Mouse (Mus musculus): ENCODE results near the gene Agps. TPM values are rescaled to one million over a fixed set of nuclear protein-coding genes. Genes with fewer than 3 reads are reported as not detected.

The Agps gene
- polyA plus RNA-seq, 1 experiment from 2014 or later = 14.2 TPM

- no peak overlapping the region for H3K9ac ChIP-seq (replicated peaks; ENCODE audit: low read depth)
- peak overlapping the region; percentile 79 for H3K27ac ChIP-seq (ENCODE audit: low read length)
- no peaks in the 10 kb centered on the region for H3K36me3 ChIP-seq (ENCODE audit: insufficient read depth, low read length)
- TF ChIP-seq CTCF (IDR thresholded peaks at IDR 0.05) = peak; percentile 44; the same call in 1 of the 2 replicates
- peak; percentile 65 for TF ChIP-seq EP300 (IDR thresholded peaks at IDR 0.05)
- DNase-seq (ENCODE audit: low spot score) = peak; percentile 74
- H3K9me3 ChIP-seq (ENCODE audit: low read length) = no peaks in the 10 kb centered on the region
- peak; percentile 82 for ATAC-seq
- 48% methylated on average over 15 of the region's 15 CpGs for WGBS
- no peaks in the 10 kb centered on the region for H3K27me3 ChIP-seq (replicated peaks; ENCODE audit: insufficient read depth, low read length)
- H3K4me3 ChIP-seq (ENCODE audit: low read depth, low read length) = no peak overlapping the region
- peak overlapping the region; percentile 32; the same call in 1 of the 2 replicates for H3K4me2 ChIP-seq (replicated peaks; ENCODE audit: low read depth, low read length)
- H3K4me1 ChIP-seq (ENCODE audit: insufficient read depth, low read depth, low read length) = peaks cover 8% of the 10 kb centered on the region
Measured at GRCm38 (mm10) chr2:75960366-75961330, 128.7 kb downstream of the Agps start.

GRCm38 (mm10) chr2:75963211-75963840 is 131.3 kb downstream of the Agps start:
- Histone ChIP-seq H3K4me2 (replicated peaks; ENCODE audit: low read depth, low read length) (no peak overlapping the region), H3K27me3 (replicated peaks; ENCODE audit: insufficient read depth, low read length) (no peaks in the 10 kb centered on the region), H3K4me1 (ENCODE audit: insufficient read depth, low read depth, low read length) (peaks cover 8% of the 10 kb centered on the region), H3K27ac (ENCODE audit: low read length) (no peak overlapping the region), H3K36me3 (ENCODE audit: insufficient read depth, low read length) (no peaks in the 10 kb centered on the region), H3K9ac (replicated peaks; ENCODE audit: low read depth) (no peak overlapping the region), H3K4me3 (ENCODE audit: low read depth, low read length) (no peak overlapping the region), H3K9me3 (ENCODE audit: low read length) (no peaks in the 10 kb centered on the region)
- ATAC-seq (no peak), DNase-seq (ENCODE audit: low spot score) (no peak)
- TF ChIP-seq EP300 (IDR thresholded peaks at IDR 0.05) = no peak
- TF ChIP-seq CTCF (IDR thresholded peaks at IDR 0.05) = no peak
- 72% methylated on average over 10 of the region's 10 CpGs for WGBS

- ATAC-seq (no peak), DNase-seq (ENCODE audit: low spot score) (no peak)
- H3K4me1 ChIP-seq (ENCODE audit: insufficient read depth, low read depth, low read length) = peaks cover 8% of the 10 kb centered on the region
- TF ChIP-seq EP300 (IDR thresholded peaks at IDR 0.05) = no peak
- TF ChIP-seq CTCF (IDR thresholded peaks at IDR 0.05) = no peak
- peak overlapping the region; percentile 47 for H3K4me2 ChIP-seq (replicated peaks; ENCODE audit: low read depth, low read length)
- H3K9ac ChIP-seq (replicated peaks; ENCODE audit: low read depth) = no peak overlapping the region
- WGBS = 50% methylated on average over 5 of the region's 5 CpGs
- no peaks in the 10 kb centered on the region for H3K36me3 ChIP-seq (ENCODE audit: insufficient read depth, low read length)
- H3K9me3 ChIP-seq (ENCODE audit: low read length) = no peaks in the 10 kb centered on the region
- no peak overlapping the region for H3K27ac ChIP-seq (ENCODE audit: low read length)
- H3K27me3 ChIP-seq (replicated peaks; ENCODE audit: insufficient read depth, low read length) = no peaks in the 10 kb centered on the region
- H3K4me3 ChIP-seq (ENCODE audit: low read depth, low read length) = no peak overlapping the region
Measured at GRCm38 (mm10) chr2:75964051-75964450, 132.1 kb downstream of the Agps start.

- no peak for TF ChIP-seq EP300 (IDR thresholded peaks at IDR 0.05)
- peak; percentile 76 for TF ChIP-seq CTCF (IDR thresholded peaks at IDR 0.05)
- WGBS = 8% methylated on average over 14 of the region's 14 CpGs
- Histone ChIP-seq H3K36me3 (ENCODE audit: insufficient read depth, low read length) (no peaks in the 10 kb centered on the region), H3K27ac (ENCODE audit: low read length) (peak overlapping the region; percentile 47; the same call in 1 of the 2 replicates), H3K9ac (replicated peaks; ENCODE audit: low read depth) (no peak overlapping the region), H3K4me1 (ENCODE audit: insufficient read depth, low read depth, low read length) (peaks cover 8% of the 10 kb centered on the region), H3K9me3 (ENCODE audit: low read length) (no peaks in the 10 kb centered on the region), H3K4me3 (ENCODE audit: low read depth, low read length) (peak overlapping the region; percentile 8; the same call in 1 of the 2 replicates), H3K4me2 (replicated peaks; ENCODE audit: low read depth, low read length) (peak overlapping the region; percentile 47), H3K27me3 (replicated peaks; ENCODE audit: insufficient read depth, low read length) (no peaks in the 10 kb centered on the region)
- DNase-seq (ENCODE audit: low spot score) (peak; percentile 85), ATAC-seq (peak; percentile 68)
Measured at GRCm38 (mm10) chr2:75964512-75964911, 132.5 kb downstream of the Agps start.

GRCm38 (mm10) chr2:75964972-75965371 is 133.0 kb downstream of the Agps start:
- TF ChIP-seq CTCF (IDR thresholded peaks at IDR 0.05) (peak; percentile 73), EP300 (IDR thresholded peaks at IDR 0.05) (no peak)
- H3K27ac ChIP-seq (ENCODE audit: low read length) = peak overlapping the region; percentile 47; the same call in 1 of the 2 replicates
- DNase-seq (ENCODE audit: low spot score) (peak; percentile 87), ATAC-seq (peak; percentile 56)
- 14% methylated on average over 5 of the region's 5 CpGs for WGBS
- no peaks in the 10 kb centered on the region for H3K36me3 ChIP-seq (ENCODE audit: insufficient read depth, low read length)
- H3K4me1 ChIP-seq (ENCODE audit: insufficient read depth, low read depth, low read length) = peaks cover 8% of the 10 kb centered on the region
- peak overlapping the region; percentile 47 for H3K4me2 ChIP-seq (replicated peaks; ENCODE audit: low read depth, low read length)
- no peak overlapping the region for H3K9ac ChIP-seq (replicated peaks; ENCODE audit: low read depth)
- no peak overlapping the region for H3K4me3 ChIP-seq (ENCODE audit: low read depth, low read length)
- H3K27me3 ChIP-seq (replicated peaks; ENCODE audit: insufficient read depth, low read length) = no peaks in the 10 kb centered on the region
- H3K9me3 ChIP-seq (ENCODE audit: low read length) = no peaks in the 10 kb centered on the region

GRCm38 (mm10) chr2:75974131-75974530 is 142.2 kb downstream of the Agps start:
- Histone ChIP-seq H3K9me3 (ENCODE audit: low read length) (no peaks in the 10 kb centered on the region), H3K36me3 (ENCODE audit: insufficient read depth, low read length) (no peaks in the 10 kb centered on the region), H3K4me1 (ENCODE audit: insufficient read depth, low read depth, low read length) (no peaks in the 10 kb centered on the region), H3K9ac (replicated peaks; ENCODE audit: low read depth) (no peak overlapping the region), H3K4me3 (ENCODE audit: low read depth, low read length) (no peak overlapping the region), H3K27ac (ENCODE audit: low read length) (no peak overlapping the region), H3K27me3 (replicated peaks; ENCODE audit: insufficient read depth, low read length) (no peaks in the 10 kb centered on the region), H3K4me2 (replicated peaks; ENCODE audit: low read depth, low read length) (no peak overlapping the region)
- TF ChIP-seq EP300 (IDR thresholded peaks at IDR 0.05) = no peak
- ATAC-seq = no peak
- 66% methylated on average over 9 of the region's 9 CpGs for WGBS
- no peak for DNase-seq (ENCODE audit: low spot score)
